Mouse (Mus musculus): Measurements from ENCODE around the gene Galk2. TPM values are rescaled to one million over a fixed set of nuclear protein-coding genes. Genes with fewer than 3 reads are reported as not detected.

The Galk2 gene
- polyA plus RNA-seq, 1 experiment: not detected

- no peak overlapping the region for H3K27ac ChIP-seq (ENCODE audit: insufficient read depth, low read depth, low read length)
- 74% methylated on average over 4 of the region's 4 CpGs for WGBS
- no peaks in the 10 kb centered on the region for H3K4me1 ChIP-seq (ENCODE audit: control insufficient read depth, insufficient read depth, low read length)
- no peak for TF ChIP-seq CTCF (IDR thresholded peaks at IDR 0.05; ENCODE audit: insufficient read depth, low read depth, low read length)
- TF ChIP-seq POLR2A (IDR thresholded peaks at IDR 0.05; ENCODE audit: insufficient read depth, low read depth, low read length): no peak
- H3K4me3 ChIP-seq (ENCODE audit: insufficient read depth, low read depth, low read length): no peak overlapping the region
Observed at GRCm38 (mm10) chr2:125885891-125886576, 27.1 kb downstream of the Galk2 start.

- no peak overlapping the region for H3K27ac ChIP-seq (ENCODE audit: insufficient read depth, low read depth, low read length)
- TF ChIP-seq CTCF (IDR thresholded peaks at IDR 0.05; ENCODE audit: insufficient read depth, low read depth, low read length) (no peak), POLR2A (IDR thresholded peaks at IDR 0.05; ENCODE audit: insufficient read depth, low read depth, low read length) (no peak)
Observed at GRCm38 (mm10) chr2:125893096-125893495, 34.2 kb downstream of the Galk2 start.

GRCm38 (mm10) chr2:125895099-125895498, 36.2 kb downstream of the Galk2 start:
- Histone ChIP-seq H3K4me3 (ENCODE audit: insufficient read depth, low read depth, low read length) (no peak overlapping the region), H3K4me1 (ENCODE audit: control insufficient read depth, insufficient read depth, low read length) (no peaks in the 10 kb centered on the region), H3K27ac (ENCODE audit: insufficient read depth, low read depth, low read length) (no peak overlapping the region)
- TF ChIP-seq POLR2A (IDR thresholded peaks at IDR 0.05; ENCODE audit: insufficient read depth, low read depth, low read length): no peak
- TF ChIP-seq CTCF (IDR thresholded peaks at IDR 0.05; ENCODE audit: insufficient read depth, low read depth, low read length): no peak
- WGBS: 40% methylated on average over 4 of the region's 4 CpGs

More at GRCm38 (mm10) chr2:125893096-125893495, 34.2 kb downstream of the Galk2 start:
- Histone ChIP-seq H3K4me1 (ENCODE audit: control insufficient read depth, insufficient read depth, low read length) (no peaks in the 10 kb centered on the region), H3K4me3 (ENCODE audit: insufficient read depth, low read depth, low read length) (no peak overlapping the region)
- WGBS: 22% methylated on average over 6 of the region's 6 CpGs

- Histone ChIP-seq H3K4me1 (ENCODE audit: control insufficient read depth, insufficient read depth, low read length) (no peaks in the 10 kb centered on the region), H3K4me3 (ENCODE audit: insufficient read depth, low read depth, low read length) (no peak overlapping the region), H3K27ac (ENCODE audit: insufficient read depth, low read depth, low read length) (no peak overlapping the region)
- 93% methylated on average over 3 of the region's 3 CpGs for WGBS
- no peak for TF ChIP-seq CTCF (IDR thresholded peaks at IDR 0.05; ENCODE audit: insufficient read depth, low read depth, low read length)
- TF ChIP-seq POLR2A (IDR thresholded peaks at IDR 0.05; ENCODE audit: insufficient read depth, low read depth, low read length): no peak
Observed at GRCm38 (mm10) chr2:125896355-125896754, 37.4 kb downstream of the Galk2 start.

GRCm38 (mm10) chr2:125900797-125901410, 42.0 kb downstream of the Galk2 start:
- Histone ChIP-seq H3K4me3 (ENCODE audit: insufficient read depth, low read depth, low read length) (no peak overlapping the region), H3K27ac (ENCODE audit: insufficient read depth, low read depth, low read length) (no peak overlapping the region), H3K4me1 (ENCODE audit: control insufficient read depth, insufficient read depth, low read length) (no peaks in the 10 kb centered on the region)
- no peak for TF ChIP-seq POLR2A (IDR thresholded peaks at IDR 0.05; ENCODE audit: insufficient read depth, low read depth, low read length)
- TF ChIP-seq CTCF (IDR thresholded peaks at IDR 0.05; ENCODE audit: insufficient read depth, low read depth, low read length): no peak
- 79% methylated on average over 6 of the region's 6 CpGs for WGBS

- no peak overlapping the region for H3K27ac ChIP-seq (ENCODE audit: insufficient read depth, low read depth, low read length)
- H3K4me3 ChIP-seq (ENCODE audit: insufficient read depth, low read depth, low read length): no peak overlapping the region
- no peak for TF ChIP-seq POLR2A (IDR thresholded peaks at IDR 0.05; ENCODE audit: insufficient read depth, low read depth, low read length)
- TF ChIP-seq CTCF (IDR thresholded peaks at IDR 0.05; ENCODE audit: insufficient read depth, low read depth, low read length): no peak
- H3K4me1 ChIP-seq (ENCODE audit: control insufficient read depth, insufficient read depth, low read length): no peaks in the 10 kb centered on the region
- 94% methylated on average over 3 of the region's 3 CpGs for WGBS
Observed at GRCm38 (mm10) chr2:125901426-125901825, 42.5 kb downstream of the Galk2 start.

GRCm38 (mm10) chr2:125906407-125907066, 47.6 kb downstream of the Galk2 start:
- WGBS: 78% methylated on average over 4 of the region's 4 CpGs
- Histone ChIP-seq H3K27ac (ENCODE audit: insufficient read depth, low read depth, low read length) (no peak overlapping the region), H3K4me3 (ENCODE audit: insufficient read depth, low read depth, low read length) (no peak overlapping the region), H3K4me1 (ENCODE audit: control insufficient read depth, insufficient read depth, low read length) (no peaks in the 10 kb centered on the region)
- TF ChIP-seq POLR2A (IDR thresholded peaks at IDR 0.05; ENCODE audit: insufficient read depth, low read depth, low read length): no peak
- TF ChIP-seq CTCF (IDR thresholded peaks at IDR 0.05; ENCODE audit: insufficient read depth, low read depth, low read length): no peak

- no peaks in the 10 kb centered on the region for H3K4me1 ChIP-seq (ENCODE audit: control insufficient read depth, insufficient read depth, low read length)
- no peak overlapping the region for H3K4me3 ChIP-seq (ENCODE audit: insufficient read depth, low read depth, low read length)
- TF ChIP-seq CTCF (IDR thresholded peaks at IDR 0.05; ENCODE audit: insufficient read depth, low read depth, low read length): no peak
- TF ChIP-seq POLR2A (IDR thresholded peaks at IDR 0.05; ENCODE audit: insufficient read depth, low read depth, low read length): no peak
- no peak overlapping the region for H3K27ac ChIP-seq (ENCODE audit: insufficient read depth, low read depth, low read length)
- 87% methylated on average over 4 of the region's 4 CpGs for WGBS
Observed at GRCm38 (mm10) chr2:125907580-125908255, 48.8 kb downstream of the Galk2 start.
